Mouse (Mus musculus): ENCODE measurements around the gene Nhsl1.
"Not testable (repeated sequence)": the region's sequence is repeated elsewhere in the genome, so short reads cannot be mapped to it uniquely, and the experiment has no call there.

Nhsl1 gene

GRCm38 (mm10) chr10:18404679-18405078 lies 85.9 kb downstream of the Nhsl1 start:
- DNase-seq, result no peak

GRCm38 (mm10) chr10:18407062-18407830 lies 88.5 kb downstream of the Nhsl1 start:
- DNase-seq, result peak; percentile 58 to 61

GRCm38 (mm10) chr10:18408128-18408527 lies 89.3 kb downstream of the Nhsl1 start:
- DNase-seq, result peak in 1 of 2 experiments; percentile 41

GRCm38 (mm10) chr10:18408635-18409034 lies 89.8 kb downstream of the Nhsl1 start:
- no peak for DNase-seq

DNA sequence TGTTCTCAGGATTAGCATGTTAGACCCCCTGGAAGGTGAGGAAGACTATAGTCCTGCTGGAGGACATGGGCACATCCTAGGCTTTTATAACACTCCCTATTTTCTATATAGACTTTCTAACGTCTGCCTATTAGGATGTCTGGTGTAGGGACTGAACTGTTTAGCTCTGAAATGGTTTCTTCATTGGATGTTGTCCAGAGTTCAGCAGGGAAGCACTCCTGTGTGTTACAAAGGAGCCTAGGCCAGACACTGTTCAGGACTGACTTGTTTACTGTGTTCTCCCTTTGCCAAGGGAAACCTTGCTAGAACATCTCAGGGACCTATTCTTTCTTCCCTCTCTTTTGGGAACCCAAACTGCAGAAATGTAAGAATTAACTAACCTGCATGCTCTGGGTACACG lies 90.3 kb downstream of the Nhsl1 start:
- DNase-seq, result no peak

- no peak for DNase-seq
Measured at GRCm38 (mm10) chr10:18411266-18411665, 92.5 kb downstream of the Nhsl1 start.

DNA sequence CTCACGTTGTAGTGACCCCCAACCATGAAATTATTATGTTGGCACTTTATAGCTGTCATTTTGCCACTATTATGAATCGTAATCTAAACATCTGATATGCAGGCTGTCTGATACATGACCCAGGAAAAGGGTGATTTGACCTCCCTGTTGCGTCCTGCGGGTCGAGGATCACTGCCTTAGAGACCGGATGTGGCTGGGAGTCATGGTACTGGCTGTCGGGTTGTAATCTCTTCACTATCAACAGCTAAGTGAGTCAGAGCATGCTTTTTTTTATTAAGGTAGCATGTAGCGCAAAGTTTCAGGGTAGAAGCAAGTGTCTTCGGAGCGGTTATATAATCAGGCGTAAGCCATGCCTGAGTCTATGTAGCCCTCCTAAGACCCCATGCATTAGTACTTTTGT lies 97.2 kb downstream of the Nhsl1 start:
- DNase-seq, result no peak

DNA sequence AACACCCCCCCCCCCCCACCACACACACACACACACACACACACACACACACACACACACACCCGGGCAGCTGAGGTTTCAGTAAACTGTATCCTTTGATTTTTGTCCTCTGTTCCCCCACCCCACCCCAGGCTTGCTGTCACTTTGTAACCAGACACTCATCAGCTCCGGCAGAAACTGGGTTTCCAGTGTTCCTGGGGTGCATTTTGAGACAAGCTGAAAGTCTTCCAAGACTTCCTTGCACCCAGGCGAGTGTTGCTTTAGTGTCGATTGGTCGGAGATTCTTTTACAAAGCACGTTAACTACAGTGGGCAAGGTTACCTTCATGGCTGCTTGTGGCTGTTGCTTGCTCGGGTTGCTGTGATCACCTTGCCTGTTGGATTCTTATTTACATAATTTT lies 99.4 kb downstream of the Nhsl1 start:
- no peak for DNase-seq

GRCm38 (mm10) chr10:18419508-18419907 lies 100.7 kb downstream of the Nhsl1 start:
- no peak for DNase-seq

DNA sequence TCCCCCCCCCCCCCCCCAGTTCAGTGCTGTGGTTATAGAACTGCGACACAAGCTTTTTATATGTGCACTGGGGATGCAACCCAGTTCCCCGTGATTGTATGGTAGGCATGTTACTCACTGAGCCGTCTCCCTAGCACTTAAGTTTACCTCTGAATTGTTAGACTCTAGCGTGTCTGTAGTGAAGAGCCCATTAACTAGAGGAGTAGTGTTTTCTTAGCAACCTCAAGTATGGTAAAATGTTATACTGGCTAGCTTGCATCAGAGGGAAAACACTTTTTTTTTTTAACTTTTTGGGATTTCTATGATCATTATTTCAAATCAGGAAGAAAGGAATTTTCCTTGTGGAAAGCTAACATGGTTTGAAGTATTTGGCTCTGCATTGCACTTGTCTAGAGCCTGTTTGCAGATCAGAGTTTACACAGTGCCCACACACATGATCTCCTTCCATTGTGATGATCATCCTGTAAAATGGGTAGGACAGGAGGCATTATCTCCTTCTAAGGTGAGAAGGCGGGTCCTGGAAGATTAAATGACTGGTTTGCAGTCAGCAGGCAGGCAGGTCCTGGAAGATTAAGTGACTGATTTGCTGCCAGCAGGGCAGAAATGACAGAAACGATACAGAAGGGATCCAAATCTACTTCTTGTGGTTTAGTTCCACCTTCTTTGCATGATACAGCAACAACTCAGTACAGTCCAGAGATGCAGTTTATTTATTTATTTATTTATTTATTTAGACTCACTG lies 101.6 kb downstream of the Nhsl1 start:
- no peak for DNase-seq

DNA sequence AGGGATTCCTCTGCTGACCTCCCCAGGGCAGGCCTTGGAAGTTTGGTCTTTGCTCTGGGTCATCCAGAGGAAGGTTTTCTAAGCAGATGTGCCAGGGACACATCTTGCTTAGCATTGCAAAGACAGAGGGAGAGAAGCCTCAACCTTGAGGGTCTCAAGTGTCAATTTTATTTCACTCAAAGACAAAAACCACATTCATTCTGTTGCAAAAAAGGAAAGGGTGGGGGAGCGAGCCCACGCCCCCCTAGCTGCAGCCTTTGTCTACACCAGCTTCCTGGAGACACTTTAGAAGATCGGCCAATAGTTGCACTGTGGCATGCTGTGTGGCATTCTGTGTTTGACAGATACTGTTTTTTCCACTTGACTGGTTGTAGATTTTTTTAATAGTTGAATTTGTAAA lies 104.2 kb downstream of the Nhsl1 start:
- no peak for DNase-seq

DNA sequence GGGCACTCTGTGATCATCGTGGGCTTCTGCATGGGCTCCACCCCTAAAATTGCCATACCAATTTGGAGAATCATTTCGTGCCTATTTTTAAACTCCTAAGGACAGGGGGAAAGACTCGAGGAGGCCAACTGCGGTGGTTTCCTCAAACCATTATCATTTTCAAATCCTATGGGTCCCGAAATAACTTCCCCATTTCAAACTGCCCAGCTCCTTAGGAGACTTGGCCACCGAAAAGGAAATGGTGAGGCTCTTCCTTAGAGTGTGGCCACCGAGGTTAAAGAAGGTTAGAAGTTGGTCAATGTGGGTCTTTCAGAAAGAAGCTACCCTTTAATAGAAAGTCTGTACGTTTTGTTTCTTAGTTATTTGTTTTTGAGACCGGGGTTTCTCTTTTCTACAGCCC lies 104.8 kb downstream of the Nhsl1 start:
- DNase-seq, result no peak

DNA sequence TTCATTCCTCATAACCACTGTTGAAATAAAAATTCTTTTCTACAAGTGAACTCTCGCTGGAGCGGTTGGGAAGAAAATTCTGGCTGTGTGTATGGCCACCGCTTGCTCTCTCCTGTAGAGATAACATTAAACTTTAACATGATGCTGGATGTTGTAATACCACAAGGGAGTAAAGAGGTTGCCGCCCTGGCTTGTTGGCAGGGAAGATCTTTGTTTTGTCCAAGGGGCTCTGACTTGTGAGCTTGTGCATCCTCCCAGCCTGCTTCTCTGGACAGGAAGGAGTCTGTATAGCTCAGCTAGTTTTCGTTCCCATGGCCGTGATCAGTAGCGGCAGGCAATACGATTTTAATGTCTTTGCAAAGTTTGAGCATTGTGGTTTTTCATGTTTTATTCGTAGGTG lies 109.1 kb downstream of the Nhsl1 start:
- DNase-seq, result no peak

GRCm38 (mm10) chr10:18429533-18429932 lies 110.7 kb downstream of the Nhsl1 start:
- DNase-seq, result no peak

DNA sequence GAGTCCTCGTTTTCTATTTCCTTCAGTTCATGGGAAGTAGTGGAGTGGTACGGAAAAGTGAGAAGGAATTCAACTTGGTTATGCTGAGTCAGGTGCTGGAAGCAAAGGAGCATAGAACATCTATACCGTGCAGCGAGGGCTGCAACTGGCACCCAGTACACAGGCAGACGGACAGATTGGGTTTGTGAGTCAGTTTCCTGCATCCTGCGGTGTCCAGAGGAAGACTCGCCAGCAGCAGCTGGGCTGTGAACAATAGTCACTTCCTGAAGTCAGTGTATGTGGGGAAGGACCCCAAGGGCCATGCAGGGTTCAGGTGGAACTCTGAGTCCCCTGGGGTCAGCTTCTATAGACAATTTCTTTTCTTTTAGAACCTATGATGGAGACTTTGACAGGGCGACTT lies 111.4 kb downstream of the Nhsl1 start:
- no peak for DNase-seq

- peak; percentile 46 to 54 for DNase-seq
Measured at GRCm38 (mm10) chr10:18430973-18431372, 112.2 kb downstream of the Nhsl1 start.

GRCm38 (mm10) chr10:18431546-18431945 lies 112.8 kb downstream of the Nhsl1 start:
- no peak for DNase-seq

DNA sequence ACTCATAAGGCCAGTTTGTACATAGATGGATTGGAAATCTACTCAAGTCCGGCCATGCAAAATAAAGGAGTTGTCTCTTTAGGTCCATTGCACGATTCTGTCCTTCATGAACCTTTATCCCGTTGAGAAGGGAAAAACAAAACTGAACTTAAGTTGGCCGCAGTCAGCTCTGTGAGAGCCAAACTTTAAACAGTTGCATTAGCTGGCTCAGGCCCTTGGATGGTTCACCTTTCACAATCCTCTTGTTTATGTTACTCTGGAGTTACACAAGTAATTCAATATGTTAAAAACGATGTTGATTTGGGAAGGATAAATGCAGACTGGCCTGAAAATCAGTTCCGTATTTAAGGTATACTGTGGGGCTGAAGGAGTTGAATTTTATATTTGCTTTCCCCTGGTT lies 116.7 kb downstream of the Nhsl1 start:
- DNase-seq, result no peak

DNA sequence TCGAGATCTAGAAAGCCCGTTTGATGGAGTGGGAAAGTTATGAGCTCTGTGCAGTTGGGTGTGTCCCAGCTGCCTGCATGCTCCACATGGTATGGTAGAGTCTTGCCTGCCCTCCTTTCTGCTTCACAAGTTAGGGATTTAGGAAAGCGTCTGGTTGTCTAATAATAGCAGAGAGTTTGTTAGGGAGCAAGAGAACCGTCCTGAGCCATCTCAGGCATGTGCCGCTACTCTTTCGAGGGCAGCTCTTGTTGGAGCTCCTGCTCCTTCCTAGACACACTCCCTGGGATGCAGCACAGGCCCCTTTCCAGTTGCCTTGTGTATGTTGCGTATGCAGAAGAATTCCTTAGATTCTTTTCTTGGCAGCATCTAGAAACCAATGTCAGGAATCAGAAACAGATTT lies 117.2 kb downstream of the Nhsl1 start:
- DNase-seq, result no peak

DNA sequence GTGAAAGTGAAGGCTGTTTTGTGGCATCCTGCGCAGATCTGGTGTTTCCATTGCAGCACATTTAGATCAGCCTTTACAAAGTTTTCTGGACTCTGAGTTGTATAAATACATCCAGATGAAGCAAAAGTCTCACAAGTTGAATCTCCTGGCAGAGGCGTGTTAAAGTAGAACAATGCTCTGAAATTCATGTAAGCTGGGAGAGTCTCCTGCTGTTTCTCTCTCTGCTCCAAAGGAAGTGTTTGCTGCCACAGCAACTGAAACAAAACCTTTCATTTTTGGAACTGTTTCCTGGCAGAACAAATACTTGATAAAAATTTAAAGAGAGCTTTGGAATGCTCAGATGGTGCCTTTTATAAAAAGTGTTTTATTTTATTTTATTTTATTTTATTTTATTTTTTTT lies 118.8 kb downstream of the Nhsl1 start:
- DNase-seq, result no peak

DNA sequence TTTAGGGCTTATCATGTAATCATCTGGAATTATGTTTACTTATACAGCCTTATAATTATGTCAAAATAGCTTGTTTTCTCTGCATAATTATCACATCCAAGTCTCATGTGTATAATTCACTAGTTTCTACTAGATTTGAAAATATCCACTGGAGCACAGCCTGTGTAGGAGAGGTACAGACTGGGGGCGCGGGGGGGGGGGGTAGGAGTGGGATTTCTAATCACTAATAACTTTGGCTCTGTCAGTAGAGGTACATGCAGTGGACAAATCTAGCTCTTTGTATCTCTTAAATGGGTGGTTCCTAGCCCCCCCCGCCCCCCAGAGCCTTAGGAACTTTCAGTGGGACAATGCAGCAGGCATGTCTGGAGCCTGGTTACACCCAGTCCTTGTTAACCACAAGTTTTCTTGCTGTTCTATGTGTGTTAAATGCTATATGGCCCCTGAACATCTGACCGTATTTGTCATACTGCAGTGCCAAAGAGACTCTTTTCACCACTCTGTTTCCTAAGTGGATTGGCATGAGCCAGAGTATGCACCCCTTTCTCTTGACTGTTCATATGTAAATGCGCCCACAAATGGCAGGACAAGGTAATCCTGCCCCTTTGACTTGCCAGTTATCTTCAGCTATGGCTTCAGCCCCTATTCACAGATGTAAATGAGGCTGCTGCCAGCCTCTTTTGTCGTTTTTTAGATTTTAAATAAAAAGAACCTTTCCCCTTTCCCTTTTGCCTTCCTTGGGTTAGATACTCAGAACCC lies 127.0 kb downstream of the Nhsl1 start:
- DNase-seq, result no peak

DNA sequence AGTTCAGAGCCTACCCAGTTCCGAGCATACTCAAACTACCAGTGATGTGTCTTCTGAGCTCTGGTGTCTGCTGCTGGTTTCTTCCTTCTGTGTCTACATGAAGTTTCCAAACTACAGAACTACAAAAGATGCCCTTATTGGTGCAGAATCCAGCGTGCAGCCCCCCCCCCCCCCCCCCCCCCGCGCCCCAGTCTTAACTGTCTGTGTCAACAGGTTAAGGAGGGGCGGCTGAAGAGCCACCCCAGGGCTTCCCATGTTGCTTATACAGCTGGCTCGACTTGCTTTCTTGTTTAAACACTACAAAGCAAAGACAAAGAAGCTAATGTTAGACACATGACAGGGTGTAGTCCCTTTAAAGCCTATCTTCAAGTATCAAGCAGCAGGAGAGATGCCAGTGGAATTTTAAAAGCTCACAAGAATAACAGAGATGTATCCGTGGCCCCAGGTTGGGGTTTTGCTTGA lies 127.6 kb downstream of the Nhsl1 start:
- DNase-seq, result no peak

GRCm38 (mm10) chr10:18447299-18447698 lies 128.5 kb downstream of the Nhsl1 start:
- DNase-seq, result no peak

DNA sequence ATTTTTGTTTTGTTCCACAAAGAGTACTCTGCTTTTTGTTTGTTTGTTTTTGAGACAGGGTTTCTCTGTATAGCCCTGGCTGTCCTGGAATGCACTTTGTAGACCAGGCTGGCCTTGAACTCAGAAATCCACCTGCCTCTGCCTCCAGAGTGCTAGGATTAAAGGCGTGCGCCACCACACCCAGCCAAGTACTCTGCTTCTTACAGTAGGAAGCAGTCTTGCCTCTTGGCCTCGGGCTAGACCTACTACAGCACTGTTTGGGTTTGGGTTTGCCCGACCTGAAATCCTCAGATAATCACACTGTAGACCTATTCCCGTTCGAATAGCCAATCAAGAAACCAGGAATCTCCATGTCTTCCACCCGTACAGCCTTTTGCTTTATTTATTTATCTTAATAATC lies 130.1 kb downstream of the Nhsl1 start:
- not testable (repeated sequence) for DNase-seq
